Mouse (Mus musculus): Measurements from ENCODE around the gene Creb5.

The Creb5 gene

DNA sequence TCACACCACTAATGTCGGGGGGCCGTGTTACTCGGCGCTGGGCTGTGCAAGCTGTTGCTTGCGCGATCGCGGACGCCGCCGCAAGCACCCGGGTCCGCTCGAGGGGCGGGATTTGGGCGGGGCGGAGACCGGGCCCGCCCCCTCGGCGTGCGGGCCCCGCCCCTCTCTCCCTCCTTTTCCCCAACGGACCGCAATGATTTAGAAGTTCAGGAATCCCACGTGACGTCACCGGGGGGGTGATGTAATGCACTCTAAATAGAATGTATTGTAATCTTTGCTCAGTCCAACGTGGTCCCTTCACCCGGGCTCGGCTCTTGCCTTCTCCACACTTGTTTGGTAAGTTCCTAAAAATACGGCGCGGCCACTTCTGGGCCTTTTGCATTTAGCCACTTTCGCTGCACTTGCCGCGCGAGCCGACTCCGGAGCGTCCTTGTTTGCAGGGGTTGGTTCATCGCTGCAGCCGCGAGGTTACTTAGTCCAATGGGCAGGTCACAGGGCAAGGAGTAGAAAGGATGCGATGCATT lies at the start of gene Creb5:
Gene Creb5 (plus strand): TSS at position 233 of the 524 bp plus-strand sequence.
- peak; percentile 67 for DNase-seq (ENCODE audit: low spot score)

DNA sequence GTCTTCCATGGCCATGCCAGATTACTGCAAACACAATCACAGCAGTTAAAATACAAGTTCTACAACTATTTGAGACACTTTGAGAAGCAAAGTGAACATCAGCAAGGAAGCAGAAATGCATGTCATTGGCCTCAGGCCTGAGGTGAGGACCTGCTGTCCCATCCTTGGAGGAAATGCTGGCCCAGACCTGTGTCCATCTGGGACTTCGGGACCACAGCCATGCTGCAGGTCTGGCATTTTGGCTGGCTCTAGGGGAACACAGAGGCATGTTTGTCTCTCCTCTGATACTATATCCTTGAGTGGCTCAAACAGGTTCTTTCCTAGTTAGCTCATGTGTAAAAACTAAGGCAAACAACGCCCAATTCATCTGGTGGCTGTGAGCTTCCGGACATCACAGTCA lies 27.2 kb upstream of the Creb5 start:
- DNase-seq (ENCODE audit: low spot score): no peak

DNA sequence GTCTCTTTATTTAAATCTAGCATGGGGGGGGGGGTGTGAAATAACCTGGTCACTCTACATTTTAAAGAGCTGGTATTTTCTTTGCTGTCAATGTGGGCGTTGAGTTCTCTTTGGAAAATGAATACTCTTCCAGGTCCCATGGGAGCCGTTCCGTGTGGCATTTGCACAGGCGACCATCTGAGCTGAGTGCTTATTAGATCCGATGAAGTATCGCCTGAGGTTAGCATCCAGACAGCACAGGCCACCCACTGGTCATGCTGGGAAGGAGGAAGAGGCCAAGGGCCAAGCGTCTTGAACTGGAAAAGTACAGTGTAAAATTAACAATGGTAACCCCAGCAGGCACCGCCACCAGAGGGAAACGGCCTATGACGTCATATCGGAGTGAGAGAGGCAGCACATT lies 24.7 kb upstream of the Creb5 start:
- DNase-seq (ENCODE audit: low spot score): no peak

DNA sequence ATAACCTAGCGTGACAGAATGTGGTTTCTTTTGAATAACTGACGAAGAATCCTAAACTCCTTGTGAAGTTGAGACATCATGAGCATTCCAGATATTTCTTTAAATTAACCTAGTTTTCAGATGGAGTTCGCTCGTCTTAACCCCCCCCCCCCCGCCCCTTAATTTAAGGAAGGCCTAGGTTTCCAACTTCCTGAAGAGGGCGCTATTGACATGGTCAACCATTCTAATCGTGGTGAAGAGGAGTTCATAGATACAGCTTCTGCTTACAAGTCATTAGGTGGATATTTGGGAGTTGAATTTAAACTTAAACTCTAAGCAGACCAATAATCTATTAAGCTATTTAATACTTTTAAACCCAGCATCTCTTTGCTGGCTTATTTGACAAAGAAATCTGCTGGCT lies 20.0 kb upstream of the Creb5 start:
- no peak for DNase-seq (ENCODE audit: low spot score)

DNA sequence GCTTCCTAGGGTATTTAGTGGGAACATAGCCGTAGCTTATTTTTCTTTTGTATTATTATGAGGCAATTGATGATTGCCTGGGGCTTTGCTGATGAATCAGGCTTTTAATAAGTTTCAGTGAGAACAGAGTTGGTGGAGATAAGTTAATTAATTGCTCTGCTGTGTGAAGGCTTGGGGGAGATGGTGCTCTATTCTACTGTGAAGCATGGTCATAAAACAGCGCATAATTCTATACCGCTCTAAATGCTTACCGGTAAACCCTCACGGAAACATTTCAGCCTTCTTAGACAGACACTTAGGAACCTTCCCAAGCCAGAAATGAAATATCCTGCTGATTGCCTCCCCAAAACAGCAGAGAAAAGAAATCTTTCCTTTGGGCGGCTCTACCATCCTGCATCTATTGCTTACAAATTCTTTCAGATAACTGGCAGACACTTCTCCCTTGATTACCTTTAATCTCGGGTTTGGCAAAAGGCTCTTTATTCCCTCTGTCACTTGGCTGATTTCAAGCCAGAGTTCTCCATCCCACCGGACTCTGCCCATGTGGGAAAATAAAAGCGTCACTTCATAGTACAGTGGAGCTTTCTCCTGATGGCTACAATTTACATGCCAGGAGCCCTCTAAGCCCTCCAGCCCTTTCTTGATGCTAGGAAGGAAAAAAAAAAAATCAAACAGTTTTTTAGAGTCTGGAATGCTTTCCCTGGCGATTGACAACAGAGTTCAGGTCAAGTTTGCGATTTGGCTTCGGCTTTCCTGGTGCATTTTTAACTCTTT lies 19.2 kb upstream of the Creb5 start:
- DNase-seq (ENCODE audit: low spot score): no peak

DNA sequence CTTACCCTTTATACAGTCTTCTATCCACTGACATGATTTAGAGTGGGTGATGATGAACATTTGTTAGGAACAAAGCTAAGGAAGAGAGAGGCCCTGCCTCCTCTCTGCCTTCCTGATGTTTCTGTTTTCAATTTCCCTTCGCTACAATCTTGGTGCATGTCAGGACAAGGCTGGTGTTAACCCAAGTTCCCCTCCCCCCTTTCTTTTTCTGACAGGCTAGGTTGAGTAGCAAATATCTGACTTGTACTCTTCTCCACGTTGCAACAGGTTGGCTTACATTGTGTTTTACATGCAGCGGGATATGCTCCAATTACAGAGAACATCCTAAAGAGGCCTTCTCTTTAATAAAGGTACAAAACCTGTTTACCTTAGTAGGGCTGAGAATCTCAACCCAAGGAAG lies 15.9 kb upstream of the Creb5 start:
- no peak for DNase-seq (ENCODE audit: low spot score)

DNA sequence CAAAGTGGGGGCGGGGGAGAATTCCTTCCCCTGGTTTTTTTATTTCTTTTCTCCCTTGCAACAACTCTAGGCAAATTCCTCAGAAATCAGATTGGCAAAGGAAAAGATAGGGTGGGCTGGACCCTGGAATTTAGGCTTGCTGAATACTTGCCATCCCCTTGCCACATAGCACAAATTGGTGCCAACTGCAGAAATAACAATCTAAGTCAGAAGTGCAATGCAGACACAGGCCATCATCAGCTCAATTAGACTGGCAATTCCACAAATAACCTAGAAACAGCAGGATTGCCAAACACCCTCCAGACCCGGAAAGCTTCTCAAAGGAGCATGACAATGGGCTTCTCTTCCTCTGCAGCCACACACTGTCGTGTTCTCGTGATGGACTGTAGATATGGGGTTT lies 15.4 kb upstream of the Creb5 start:
- no peak for DNase-seq (ENCODE audit: low spot score)

DNA sequence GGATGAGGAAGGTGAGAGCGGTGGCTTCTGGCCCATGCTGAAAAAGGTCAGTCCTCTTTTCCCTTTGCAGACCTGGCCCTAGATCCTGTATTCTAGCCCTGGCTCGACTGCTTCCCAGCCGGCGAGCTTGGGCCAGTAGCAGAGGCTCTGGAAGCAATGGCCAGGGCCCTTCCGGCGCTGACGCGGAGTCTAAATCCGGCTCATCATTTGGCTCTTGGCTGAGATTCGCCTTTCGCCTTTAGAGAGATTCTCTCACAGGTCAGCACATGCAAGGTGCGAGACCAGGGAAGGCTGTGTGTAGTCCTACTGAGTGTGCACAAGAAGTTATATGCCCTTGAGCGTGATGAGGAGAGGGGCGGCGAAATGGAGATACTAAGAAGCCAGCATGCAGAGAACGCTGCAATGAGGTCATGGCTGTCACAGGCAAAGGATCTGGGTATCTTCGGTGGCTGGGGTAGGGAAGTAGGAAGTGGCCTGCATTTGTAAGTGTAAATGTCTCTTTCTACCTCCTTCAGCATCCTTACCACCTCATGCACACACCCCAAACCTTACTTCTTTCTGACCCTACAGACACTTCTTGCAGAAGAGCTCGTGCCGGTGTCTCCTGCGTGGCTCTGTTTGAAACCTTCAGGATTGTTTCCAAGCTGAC lies 557 bp upstream of the Creb5 start:
- no peak for DNase-seq (ENCODE audit: low spot score)

DNA sequence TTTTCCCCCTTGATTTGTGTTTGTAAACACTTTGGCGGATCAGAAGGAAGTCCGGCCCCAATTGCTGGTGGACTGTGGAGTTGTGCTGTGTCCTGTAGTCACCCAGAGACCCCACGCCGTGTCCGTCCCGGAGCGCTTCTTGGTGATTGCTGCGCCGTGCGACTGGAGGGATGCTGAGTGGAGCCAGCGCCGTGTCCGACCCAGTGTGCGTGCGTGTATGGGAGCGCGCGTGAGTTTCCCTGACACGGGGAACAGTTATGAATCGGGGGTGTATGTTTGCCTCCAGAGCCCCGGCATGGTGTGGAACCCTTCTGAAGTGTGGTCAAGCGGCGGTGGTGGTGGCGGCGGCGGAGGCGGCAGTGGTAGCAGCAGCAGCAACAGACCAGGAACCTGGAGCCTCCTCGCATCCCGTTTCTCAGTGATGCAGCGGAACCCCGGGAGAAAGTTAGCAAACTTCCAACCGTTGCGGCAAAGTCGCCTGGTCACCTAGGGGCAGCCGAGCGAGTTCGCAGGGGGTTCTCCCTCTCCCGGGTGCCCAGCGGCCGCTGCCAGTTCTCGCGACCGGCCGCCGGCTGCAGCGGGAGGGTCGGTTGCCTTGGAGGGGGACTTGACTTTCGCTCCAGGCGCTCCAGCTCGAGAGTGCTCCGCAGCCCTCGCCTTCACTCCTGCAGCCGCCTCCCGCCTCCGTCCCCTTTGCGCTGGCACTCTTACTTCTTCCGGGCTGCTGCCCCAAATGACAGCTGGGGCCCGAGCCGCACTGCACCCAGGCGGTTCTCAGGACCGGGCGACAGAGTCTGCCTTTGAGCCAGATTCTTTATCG lies 702 bp downstream of the Creb5 start:
- DNase-seq (ENCODE audit: low spot score): no peak

DNA sequence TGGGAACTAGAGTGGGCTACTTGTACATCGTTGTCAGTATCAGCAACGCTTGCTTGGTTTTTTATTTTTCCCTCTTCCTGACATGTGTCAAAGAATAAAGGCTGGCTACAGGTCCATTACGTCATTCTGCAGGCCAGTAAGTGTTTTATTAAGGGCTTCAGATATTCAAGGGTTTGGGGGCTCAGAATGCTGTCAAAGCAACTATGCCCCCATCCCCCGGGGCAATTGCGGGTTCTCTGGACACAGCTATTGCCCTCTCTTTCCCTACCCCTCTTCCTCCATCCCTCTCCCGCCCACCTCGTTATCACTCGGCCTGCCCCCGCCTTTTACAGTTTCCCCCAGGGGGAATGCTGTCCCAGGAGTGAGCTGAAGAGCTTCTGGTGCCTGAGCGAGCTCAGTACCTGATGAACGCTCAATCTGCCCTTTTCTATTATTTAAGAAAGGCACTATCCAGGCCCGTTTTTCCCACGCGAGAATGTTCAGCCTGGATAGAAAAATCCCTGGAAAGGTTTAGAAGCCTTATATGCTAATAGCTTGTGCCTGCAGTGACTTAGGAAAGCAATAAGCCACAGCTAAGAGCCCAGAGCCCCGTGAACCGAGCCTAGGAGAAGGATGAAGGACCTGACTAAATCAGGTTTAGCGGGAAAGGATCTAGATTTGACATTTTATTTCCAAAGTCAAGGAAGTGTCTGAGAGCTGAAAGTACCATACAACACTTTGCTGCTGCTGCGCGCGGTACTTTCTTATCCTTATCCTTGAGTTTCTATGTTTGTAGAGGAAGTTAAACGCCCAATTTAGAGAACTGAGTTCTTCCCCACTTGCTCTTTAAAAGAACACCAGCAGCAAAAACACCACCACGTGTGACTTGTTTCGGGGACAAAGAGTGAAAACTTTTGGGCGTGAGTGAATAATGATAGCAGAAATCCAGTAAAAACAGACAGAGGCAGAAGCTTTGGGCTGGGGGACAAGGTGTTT lies 1.8 kb downstream of the Creb5 start:
- DNase-seq (ENCODE audit: low spot score): no peak

DNA sequence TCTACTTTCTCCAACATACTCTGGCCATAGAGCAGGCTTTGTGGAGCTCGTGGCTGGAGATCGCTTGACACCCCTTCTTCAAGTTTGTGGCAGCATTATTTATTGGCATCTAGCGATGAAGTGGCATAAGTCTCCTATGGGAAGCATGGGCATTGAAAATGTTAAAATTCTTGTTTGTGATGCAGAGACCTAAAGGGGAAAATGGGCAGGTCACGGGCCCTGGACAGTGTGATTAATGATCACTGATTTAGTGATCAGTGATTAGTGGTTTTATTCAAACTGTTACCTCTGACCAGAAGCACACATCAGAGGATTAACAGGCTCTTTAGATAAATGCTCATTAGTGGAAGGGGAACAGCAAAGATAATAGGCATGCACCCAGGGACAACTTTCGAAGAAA lies 2.6 kb downstream of the Creb5 start:
- no peak for DNase-seq (ENCODE audit: low spot score)

DNA sequence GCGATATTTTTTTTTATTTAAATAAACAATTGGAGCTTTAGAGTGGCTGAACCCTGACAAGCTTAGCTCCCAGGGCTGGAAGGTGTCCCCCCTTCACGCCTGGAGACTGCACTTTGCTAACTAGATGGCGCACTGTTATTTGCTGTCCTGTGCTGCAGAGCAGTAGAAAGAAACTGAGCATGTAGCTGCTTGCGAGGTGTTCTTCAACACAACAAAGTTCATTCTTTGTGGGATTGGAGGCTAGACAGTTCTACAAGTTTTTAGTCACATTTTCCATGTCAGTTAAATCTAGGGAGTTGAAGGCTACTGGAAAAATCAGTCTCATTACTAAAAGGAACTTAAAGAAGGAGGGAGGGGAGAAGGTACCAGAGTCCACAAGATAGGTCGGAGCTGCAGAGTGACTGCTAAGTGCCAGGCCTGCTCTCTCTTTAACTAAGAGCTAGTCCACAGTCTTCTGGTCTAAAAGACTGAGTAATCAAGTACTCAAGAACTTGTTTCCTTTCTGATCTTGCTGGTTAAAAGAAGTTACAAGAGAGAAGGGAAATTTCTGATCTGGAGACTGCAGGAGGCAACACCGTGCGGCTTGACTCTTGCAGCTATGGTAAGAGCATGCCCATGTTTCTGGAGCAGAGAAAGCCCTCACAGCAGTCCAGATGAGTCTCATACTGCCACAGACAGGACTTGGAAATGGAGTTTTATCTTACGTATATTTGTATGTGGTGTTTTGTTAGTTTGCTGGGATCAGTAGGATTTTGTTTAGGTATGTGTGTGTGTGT lies 3.3 kb downstream of the Creb5 start:
- DNase-seq (ENCODE audit: low spot score): no peak

DNA sequence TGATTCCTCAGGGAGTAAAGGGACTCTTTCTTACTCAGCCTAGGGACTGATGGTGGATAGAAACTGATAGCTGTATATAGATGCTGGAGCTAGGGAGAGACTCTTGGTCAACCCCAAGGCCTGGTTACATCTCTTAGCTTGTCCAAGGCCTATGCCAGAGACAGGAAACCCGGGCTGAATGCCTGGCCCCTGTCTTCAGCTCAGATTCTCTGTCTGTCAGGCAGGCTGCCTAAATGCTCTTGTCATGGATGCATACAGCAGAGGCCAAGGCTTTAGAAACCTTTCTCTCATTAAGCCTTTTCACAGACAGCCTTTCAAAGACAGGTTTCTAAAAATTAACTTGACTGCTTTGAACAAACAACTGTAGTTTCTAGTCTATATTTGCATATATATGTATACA lies 5.9 kb downstream of the Creb5 start:
- no peak for DNase-seq (ENCODE audit: low spot score)

DNA sequence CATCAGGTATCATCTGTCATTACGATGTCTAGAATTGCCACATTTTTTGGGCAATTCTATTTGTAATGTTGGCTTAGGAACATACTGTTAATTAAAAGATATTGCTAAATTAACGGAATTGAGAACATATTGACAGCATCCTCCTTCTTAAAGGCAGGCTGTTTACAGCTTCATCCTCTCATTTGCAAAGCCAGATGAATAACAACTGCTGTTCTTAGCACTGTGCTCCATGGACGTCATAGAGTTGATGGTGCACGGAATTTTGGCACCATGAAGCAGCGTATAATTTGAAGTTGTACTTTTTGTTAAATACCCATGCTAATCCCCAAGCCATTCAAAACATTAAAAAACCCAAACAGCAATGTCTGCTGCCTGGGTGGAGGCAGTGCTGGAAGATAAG lies 10.8 kb downstream of the Creb5 start:
- DNase-seq (ENCODE audit: low spot score): no peak

DNA sequence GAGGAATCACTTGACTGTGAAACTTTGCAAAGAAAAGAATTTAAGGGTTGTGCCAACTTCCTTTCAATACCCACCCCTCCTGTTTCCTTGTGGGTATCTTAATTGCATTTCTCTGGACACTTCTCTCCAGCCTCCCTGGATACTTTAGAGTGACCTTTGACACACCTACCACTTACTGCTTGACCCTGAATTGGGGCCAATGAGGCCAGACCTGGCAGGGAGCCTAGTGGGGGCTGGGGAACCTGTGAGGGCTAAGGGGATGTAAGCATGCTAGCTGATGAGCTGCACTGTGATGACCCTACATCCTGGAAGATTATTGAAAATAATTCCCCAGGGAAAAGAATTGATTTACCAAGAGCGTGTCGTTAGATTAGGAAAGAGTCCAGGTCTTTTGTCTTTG lies 17.1 kb downstream of the Creb5 start:
- DNase-seq (ENCODE audit: low spot score): no peak

DNA sequence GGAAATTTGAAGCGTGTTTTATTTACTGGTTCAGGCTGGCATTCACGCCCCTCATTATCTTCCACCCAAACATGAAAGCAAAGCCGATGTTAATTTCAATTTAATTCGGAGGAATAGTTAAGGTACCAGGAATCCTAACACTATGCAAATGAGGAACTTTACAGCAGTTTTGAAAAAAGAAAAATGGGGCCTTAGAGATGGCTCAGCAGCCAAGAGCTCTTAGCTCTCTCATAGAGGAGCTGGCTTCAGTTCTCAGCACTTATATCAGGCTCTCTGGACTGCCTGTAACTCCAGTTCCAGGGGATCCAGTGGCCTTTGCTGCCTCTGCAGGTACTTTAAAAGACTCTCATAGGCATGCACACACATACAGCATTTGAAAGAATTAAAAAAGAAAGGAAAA lies 19.1 kb downstream of the Creb5 start:
- DNase-seq (ENCODE audit: low spot score): no peak

DNA sequence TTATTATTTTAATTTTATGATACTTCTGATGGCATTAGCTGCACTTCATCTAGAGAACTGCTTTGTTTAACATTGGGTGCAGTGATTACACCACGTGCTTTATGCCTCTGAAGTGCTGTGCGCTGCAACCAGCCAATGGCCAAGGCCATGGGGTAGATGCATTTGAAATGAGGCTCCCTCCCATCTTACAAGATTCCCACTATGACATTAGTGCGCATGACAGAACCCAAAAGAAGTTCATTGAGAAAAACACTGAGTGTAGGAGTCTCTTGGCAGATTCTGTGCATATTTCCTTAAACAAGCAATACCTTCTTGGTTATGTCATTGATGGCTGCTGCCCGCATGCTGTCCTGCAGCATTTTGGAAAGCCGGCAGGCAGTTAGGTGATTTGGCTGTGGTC lies 19.6 kb downstream of the Creb5 start:
- no peak for DNase-seq (ENCODE audit: low spot score)

DNA sequence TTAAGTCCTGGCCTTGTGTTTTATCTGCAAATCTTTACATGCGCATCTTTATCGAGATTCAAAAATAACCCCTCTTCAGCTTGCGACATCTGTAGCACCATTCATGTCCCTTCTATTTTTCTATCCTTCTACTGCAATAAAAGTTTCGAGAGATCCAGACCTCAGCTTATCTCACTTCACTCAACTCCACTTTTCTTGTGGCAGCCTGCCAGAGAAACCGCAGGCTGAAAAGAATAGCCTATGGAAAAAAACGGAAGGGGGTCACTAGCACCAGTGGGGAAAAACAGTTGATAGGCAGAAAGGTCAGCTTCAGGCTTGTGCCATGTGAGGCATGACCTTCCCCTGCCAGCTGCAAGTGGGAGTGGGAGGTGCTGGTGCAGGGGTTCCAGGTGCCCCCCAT lies 21.6 kb downstream of the Creb5 start:
- DNase-seq (ENCODE audit: low spot score): no peak

DNA sequence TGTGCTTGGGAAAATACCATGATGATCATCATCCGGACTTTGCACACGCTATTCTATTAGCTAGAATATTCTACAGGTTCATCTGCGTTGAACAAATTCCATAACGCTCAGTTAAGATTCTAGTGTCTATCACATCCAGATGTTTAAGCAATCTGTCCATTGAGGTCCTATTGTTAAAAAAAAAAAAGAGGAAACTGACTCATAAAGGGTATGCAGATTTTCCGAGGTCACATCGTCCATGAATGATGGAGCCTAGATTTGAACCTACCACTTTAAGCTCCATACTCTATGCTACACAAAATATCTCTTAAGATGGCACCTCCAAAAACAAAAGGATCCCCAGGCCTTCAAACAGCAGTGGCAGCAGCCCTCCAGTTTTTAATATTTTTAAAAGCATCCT lies 26.5 kb downstream of the Creb5 start:
- no peak for DNase-seq (ENCODE audit: low spot score)

DNA sequence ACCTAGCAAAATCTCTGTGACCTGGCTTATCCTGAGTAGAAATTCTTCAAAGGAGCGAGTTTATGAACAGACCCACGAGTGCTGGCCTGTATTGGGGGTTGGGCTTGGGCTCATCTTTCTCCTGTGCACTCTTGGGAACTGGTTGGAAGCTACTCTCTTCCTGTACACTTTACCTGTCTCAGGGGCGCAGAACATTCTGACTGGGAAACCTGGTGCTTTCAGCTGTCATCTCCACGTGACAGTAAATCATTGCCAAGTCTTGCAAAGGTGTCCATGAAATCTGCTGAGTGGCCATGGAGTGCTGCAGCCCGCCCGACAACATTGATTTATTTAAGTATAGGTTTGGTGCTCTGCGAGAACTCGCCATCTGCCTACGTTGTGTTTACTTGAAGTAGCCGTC lies 27.1 kb downstream of the Creb5 start:
- no peak for DNase-seq (ENCODE audit: low spot score)
